Mouse (Mus musculus) liver, adult 2 months (tissue): ENCODE measurements around the gene Epb41l3.
"Not testable (repeated sequence)": the region's sequence is repeated elsewhere in the genome, so short reads cannot be mapped to it uniquely, and the experiment has no call there.

ENCODE experiments used
- CTCF ChIP-seq: fragments of 200-500 bp; IDR thresholded peaks from 2 replicates; pipeline ENCODE4 v1.5.1; 2011; ENCODE audit warnings: low read depth, low read length, control low read depth
- POLR2A ChIP-seq: fragments of 200-500 bp; IDR thresholded peaks from 2 replicates; pipeline ENCODE4 v1.6.1; 2011; ENCODE audit warnings: low read length, control low read depth; ENCODE audit not compliant: insufficient read depth; ENCODE audit errors: extremely low read depth

DNA sequence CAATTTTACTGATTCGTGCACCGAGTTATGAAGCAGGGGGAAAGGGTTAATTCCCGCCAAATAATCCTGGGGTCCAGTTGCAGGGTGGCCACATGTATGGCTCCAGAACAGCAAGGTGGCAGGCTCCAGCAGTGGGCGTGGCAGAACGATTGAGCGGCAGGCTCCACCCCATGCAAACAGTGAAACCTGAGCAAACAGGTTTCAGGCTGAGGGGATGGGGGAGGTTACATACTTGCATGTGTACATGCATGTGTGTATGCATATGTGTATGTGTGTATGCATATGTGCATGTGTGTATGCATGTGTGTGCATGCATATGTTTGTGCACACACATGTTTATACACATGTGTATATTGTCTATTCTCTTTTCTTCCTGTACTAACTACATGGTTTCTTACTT, 46.9 kb downstream of the Epb41l3 start:
- not testable (repeated sequence) for TF ChIP-seq CTCF, POLR2A
